Mouse (Mus musculus) T-cell, adult 2 months (primary cell): ENCODE data around the gene Slx1b.
A peak's percentile ranks its signal among the peaks of the same experiment; 100 is the strongest.
"Not testable (repeated sequence)": the region's sequence is repeated elsewhere in the genome, so short reads cannot be mapped to it uniquely, and the experiment has no call there.

Experiments used
- DNase-seq: peaks from one replicate; pipeline ENCODE4 v3.0.0; 2022; ENCODE audit warnings: low spot score

Slx1b gene

GRCm38 (mm10) chr7:126702861-126703756 lies 7.5 kb upstream of the Slx1b start:
- DNase-seq: no peak

GRCm38 (mm10) chr7:126702358-126702757 lies 6.8 kb upstream of the Slx1b start:
- peak; percentile 88 for DNase-seq

GRCm38 (mm10) chr7:126701559-126702357 lies 6.2 kb upstream of the Slx1b start:
- DNase-seq: no peak

- peak; percentile 91 for DNase-seq
These were observed 5.5 kb upstream of the Slx1b start for GRCm38 (mm10) chr7:126701070-126701469.

- no peak for DNase-seq
These were observed 4.8 kb upstream of the Slx1b start for GRCm38 (mm10) chr7:126700063-126701015.

- no peak for DNase-seq
These were observed 2.3 kb upstream of the Slx1b start for GRCm38 (mm10) chr7:126697838-126698237.

GRCm38 (mm10) chr7:126696886-126697285 lies 1.3 kb upstream of the Slx1b start:
- DNase-seq: no peak

GRCm38 (mm10) chr7:126696303-126696702 lies 719 bp upstream of the Slx1b start:
- no peak for DNase-seq

GRCm38 (mm10) chr7:126695210-126695611 lies 373 bp downstream of the Slx1b start, which contains the start of gene Bola2:
TSS of gene Bola2 (plus strand) at chr7:126695401.
- peak; percentile 74 for DNase-seq

- DNase-seq: no peak
These were observed 1.0 kb downstream of the Slx1b start for GRCm38 (mm10) chr7:126694441-126695051.

GRCm38 (mm10) chr7:126693781-126694180 lies 1.8 kb downstream of the Slx1b start:
- DNase-seq: no peak

- DNase-seq: peak; percentile 85
These were observed 2.3 kb downstream of the Slx1b start for GRCm38 (mm10) chr7:126693256-126693655.

- DNase-seq: no peak
These were observed 3.2 kb downstream of the Slx1b start for GRCm38 (mm10) chr7:126692426-126692825.

GRCm38 (mm10) chr7:126691676-126692075 lies 3.9 kb downstream of the Slx1b start:
- no peak for DNase-seq

GRCm38 (mm10) chr7:126690737-126691136 lies 4.8 kb downstream of the Slx1b start:
- DNase-seq: no peak

- no peak for DNase-seq
These were observed 6.6 kb downstream of the Slx1b start for GRCm38 (mm10) chr7:126689021-126689420.

GRCm38 (mm10) chr7:126688156-126688555 lies 7.4 kb downstream of the Slx1b start:
- DNase-seq: not testable (repeated sequence)

- DNase-seq: no peak
These were observed 14.4 kb downstream of the Slx1b start for GRCm38 (mm10) chr7:126681221-126681620.

- no peak for DNase-seq
These were observed 15.9 kb downstream of the Slx1b start for GRCm38 (mm10) chr7:126679683-126680082.

GRCm38 (mm10) chr7:126678545-126679341 lies 16.8 kb downstream of the Slx1b start:
- DNase-seq: no peak
